Mouse (Mus musculus) embryonic facial prominence, embryonic 15.5 days (tissue): ENCODE results near the gene Thbs2. TPM values are rescaled to one million over a fixed set of nuclear protein-coding genes. Genes with fewer than 3 reads are reported as not detected.

ENCODE experiments used
- ATAC-seq: fragments of 200-750 bp; cut with Nextera tagmentation; 2 replicates; pipeline ENCODE4 v1.8.0; 2017; ENCODE audit warnings: low read depth, moderate TSS enrichment; ENCODE audit not compliant: insufficient number of reproducible peaks, low FRiP score, low TSS enrichment
- H3K27ac ChIP-seq: fragments of 300-500 bp; sonication (generic); replicated peaks from 2 replicates; pipeline ENCODE4 v1.5.1; 2015; ENCODE audit warnings: mild to moderate bottlenecking, inconsistent platforms
- H3K27me3 ChIP-seq: fragments of 300-500 bp; sonication (generic); 2 replicates; pipeline ENCODE4 v1.6.1; 2015; ENCODE audit warnings: inconsistent platforms
- H3K36me3 ChIP-seq: fragments of 300-500 bp; sonication (generic); 2 replicates; pipeline ENCODE4 v1.6.1; 2015; ENCODE audit warnings: mild to moderate bottlenecking, inconsistent platforms
- H3K4me1 ChIP-seq: fragments of 300-500 bp; sonication (generic); 2 replicates; pipeline ENCODE4 v1.6.1; 2015; ENCODE audit warnings: inconsistent platforms
- H3K4me2 ChIP-seq: fragments of 300-500 bp; sonication (generic); replicated peaks from 2 replicates; pipeline ENCODE4 v1.6.1; 2015; ENCODE audit warnings: mild to moderate bottlenecking, inconsistent platforms
- H3K4me3 ChIP-seq: fragments of 300-500 bp; sonication (generic); replicated peaks from 2 replicates; pipeline ENCODE4 v1.5.1; 2015; ENCODE audit warnings: mild to moderate bottlenecking, inconsistent platforms
- H3K9ac ChIP-seq: fragments of 300-500 bp; sonication (generic); 2 replicates; pipeline ENCODE4 v1.6.1; 2015; ENCODE audit warnings: inconsistent platforms
- H3K9me3 ChIP-seq: fragments of 300-500 bp; sonication (generic); replicated peaks from 2 replicates; pipeline ENCODE4 v1.6.1; 2016; ENCODE audit warnings: inconsistent platforms
- WGBS: fragments of 180-500 bp; shearing (Covaris S2); methylation state at CpG from one replicate; pipeline ENCODE4 v1.1.7; 2015; 5-methylcytosine and 5-hydroxymethylcytosine counted together
- polyA plus RNA-seq: library from polyadenylated mRNA; unstranded; fragments of >200 nt; fragmentation: Nextera tagmentation; extraction: Ambion mirVana; gene quantifications from 2 replicates; pipeline ENCODE4 v1.2.1, GENCODE M21; 2015

The Thbs2 gene
- polyA plus RNA-seq, result 72.0 and 86.0 TPM in 2 replicates

DNA sequence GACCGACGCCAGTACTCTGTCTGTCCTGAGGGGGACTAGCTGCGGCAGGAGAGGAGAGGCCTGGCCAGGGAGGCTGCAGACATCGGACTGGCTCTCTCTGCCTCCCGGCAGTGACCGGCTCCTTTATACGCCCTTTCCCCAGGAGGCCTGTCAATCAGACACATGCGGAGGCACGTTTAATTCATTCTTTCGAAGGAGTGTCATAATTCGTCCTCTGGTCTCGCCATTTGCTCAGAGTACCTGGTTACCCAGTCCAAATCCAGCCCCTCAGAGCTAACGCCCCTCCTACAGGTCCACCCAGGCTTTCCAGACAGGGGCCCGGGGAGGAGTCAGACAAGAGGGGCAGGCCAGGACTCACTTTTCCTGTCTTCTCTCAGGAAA is at the start of gene Thbs2:
Gene Thbs2 (minus strand): TSS at position 242 of the 381 bp plus-strand sequence.
- Histone ChIP-seq H3K4me2 (peak within 1 kb of the TSS; percentile 49), H3K36me3 (0 out of 2 replicates have a peak, but pooled peaks cover 9% of the 10 kb centered on the region), H3K9ac (peak within 1 kb of the TSS; percentile 21; the same call in 1 of the 2 replicates), H3K4me3 (peak within 1 kb of the TSS; percentile 47), H3K27ac (peak within 1 kb of the TSS; percentile 83), H3K4me1 (peaks cover 28% of the 10 kb centered on the region), H3K27me3 (no peaks in the 10 kb centered on the region), H3K9me3 (no peaks in the 10 kb centered on the region)
- ATAC-seq, result peak; percentile 91
- WGBS, result 2% methylated on average over 14 of the region's 14 CpGs

DNA sequence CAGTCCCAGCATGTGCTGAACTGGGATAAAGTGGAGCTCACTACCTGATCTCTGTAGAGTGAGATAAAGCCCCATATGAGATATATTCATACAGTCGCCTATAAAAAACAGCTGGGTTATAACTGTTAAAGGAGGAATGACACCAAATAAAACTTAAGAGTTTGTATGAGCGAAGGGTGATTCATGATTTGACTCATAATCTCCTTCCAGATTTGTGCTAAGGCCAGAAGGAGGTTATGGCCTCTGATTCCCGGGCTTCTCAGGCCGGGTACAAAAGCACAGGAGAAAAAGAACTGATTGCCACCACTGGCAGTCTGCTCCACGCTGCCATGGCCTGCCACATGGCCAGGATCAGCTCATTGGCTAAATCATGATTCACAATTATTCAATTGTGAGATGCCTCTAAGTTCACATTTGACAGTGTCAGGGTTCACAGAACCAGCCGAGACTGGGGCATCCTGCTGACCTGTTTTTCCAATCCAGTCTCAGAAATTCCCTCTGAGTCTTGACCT is 41.5 kb upstream of the Thbs2 start:
- WGBS, result 80% methylated on average over 6 of the region's 6 CpGs
- H3K4me1 ChIP-seq, result no peaks in the 10 kb centered on the region
- H3K27ac ChIP-seq, result no peak overlapping the region
- no peaks in the 10 kb centered on the region for H3K27me3 ChIP-seq
- no peak for ATAC-seq
- no peak overlapping the region for H3K9ac ChIP-seq
- no peaks in the 10 kb centered on the region for H3K36me3 ChIP-seq
- no peak overlapping the region for H3K4me2 ChIP-seq
- H3K9me3 ChIP-seq, result no peaks in the 10 kb centered on the region
- no peak overlapping the region for H3K4me3 ChIP-seq

DNA sequence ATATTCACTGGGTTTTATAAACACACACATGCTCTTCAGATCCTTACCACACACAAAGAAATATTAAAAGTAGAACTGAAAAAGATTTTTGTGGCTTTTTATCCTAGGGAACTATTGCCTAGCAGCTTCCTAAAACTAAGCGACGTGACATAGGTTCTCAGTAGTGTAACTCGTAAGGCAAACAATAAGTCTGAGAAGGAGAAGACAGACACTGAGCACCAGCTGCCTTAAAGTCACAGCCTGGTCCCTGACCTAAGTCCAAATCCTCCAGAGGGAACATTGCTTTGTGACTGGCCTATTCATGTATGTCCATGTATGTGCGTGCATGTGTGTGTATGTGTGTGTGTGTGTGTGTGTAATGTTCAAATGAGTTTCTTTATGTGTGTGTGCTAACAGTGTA is 40.3 kb upstream of the Thbs2 start:
- no peaks in the 10 kb centered on the region for H3K36me3 ChIP-seq
- H3K4me3 ChIP-seq, result no peak overlapping the region
- H3K4me1 ChIP-seq, result no peaks in the 10 kb centered on the region
- H3K27me3 ChIP-seq, result no peaks in the 10 kb centered on the region
- no peak overlapping the region for H3K27ac ChIP-seq
- no peak overlapping the region for H3K4me2 ChIP-seq
- no peaks in the 10 kb centered on the region for H3K9me3 ChIP-seq
- 56% methylated on average over 4 of the region's 4 CpGs for WGBS
- no peak for ATAC-seq
- H3K9ac ChIP-seq, result no peak overlapping the region

DNA sequence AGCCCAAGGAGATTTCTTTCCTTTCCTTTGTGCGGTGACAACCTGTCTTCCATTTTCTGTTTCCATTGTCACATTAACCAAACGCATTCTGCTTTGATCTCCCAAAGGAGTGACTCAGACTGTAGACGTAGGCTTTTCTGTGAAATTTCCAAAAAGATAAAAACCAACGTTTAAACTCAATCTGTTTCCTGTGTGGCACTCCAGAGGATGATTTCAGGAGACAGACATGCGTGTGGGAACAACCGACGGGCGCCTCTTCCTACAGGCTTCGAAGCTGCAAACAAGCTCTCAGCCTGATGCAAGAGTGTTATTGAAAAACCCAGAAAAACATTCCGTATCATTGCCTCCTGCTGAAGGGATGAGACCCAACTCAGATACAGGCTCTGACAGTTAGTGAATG is 39.9 kb upstream of the Thbs2 start:
- Histone ChIP-seq H3K4me1 (no peaks in the 10 kb centered on the region), H3K4me3 (no peak overlapping the region), H3K9me3 (no peaks in the 10 kb centered on the region), H3K27ac (no peak overlapping the region), H3K36me3 (no peaks in the 10 kb centered on the region), H3K9ac (no peak overlapping the region), H3K27me3 (no peaks in the 10 kb centered on the region), H3K4me2 (no peak overlapping the region)
- ATAC-seq, result no peak
- 48% methylated on average over 10 of the region's 10 CpGs for WGBS

DNA sequence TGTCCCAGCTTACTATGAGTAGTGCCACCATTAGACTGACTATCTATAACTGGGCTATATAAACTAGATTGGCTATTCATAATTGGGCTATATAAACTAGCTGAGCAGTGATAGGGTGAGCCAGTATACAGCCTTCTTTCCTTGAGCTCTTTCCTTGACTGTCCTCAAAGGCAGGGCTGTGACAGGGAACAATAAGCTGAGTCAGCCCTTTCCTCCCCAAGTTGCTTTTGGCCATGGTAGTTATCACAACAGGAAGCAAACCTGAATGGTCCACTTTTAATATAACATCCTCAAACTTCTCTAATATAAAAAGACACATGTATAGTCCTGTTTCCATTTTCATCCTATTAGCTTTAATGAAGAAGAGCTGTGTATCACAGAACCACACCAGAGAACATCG is 39.0 kb upstream of the Thbs2 start:
- H3K27ac ChIP-seq, result no peak overlapping the region
- H3K9ac ChIP-seq, result no peak overlapping the region
- no peaks in the 10 kb centered on the region for H3K27me3 ChIP-seq
- no peak overlapping the region for H3K4me3 ChIP-seq
- 51% methylated on average over 1 of the region's 1 CpGs for WGBS
- H3K9me3 ChIP-seq, result no peaks in the 10 kb centered on the region
- ATAC-seq, result no peak
- H3K36me3 ChIP-seq, result no peaks in the 10 kb centered on the region
- no peaks in the 10 kb centered on the region for H3K4me1 ChIP-seq
- H3K4me2 ChIP-seq, result no peak overlapping the region

DNA sequence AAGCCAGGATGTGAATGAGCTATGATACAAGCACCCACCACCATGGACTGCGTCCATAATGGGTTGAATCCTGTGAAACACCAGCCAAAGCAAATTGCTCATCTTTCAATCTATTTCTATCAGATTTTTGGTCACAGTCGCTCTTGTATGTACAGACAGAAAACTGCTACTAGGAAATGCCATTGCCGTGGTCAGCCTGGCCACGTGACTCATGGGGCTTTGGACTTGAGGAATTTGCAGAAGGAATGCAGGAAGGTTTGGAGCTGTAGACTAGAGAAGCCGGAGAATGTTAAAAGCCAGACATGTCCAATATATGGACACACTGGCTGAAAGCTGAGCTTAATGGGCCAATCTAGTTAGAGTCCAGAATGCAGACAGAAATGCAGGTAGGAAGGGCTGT is 36.6 kb upstream of the Thbs2 start:
- Histone ChIP-seq H3K4me1 (no peaks in the 10 kb centered on the region), H3K9me3 (no peaks in the 10 kb centered on the region), H3K9ac (no peak overlapping the region), H3K36me3 (no peaks in the 10 kb centered on the region), H3K27ac (no peak overlapping the region), H3K27me3 (no peaks in the 10 kb centered on the region), H3K4me3 (no peak overlapping the region), H3K4me2 (no peak overlapping the region)
- 64% methylated on average over 5 of the region's 5 CpGs for WGBS
- ATAC-seq, result no peak

DNA sequence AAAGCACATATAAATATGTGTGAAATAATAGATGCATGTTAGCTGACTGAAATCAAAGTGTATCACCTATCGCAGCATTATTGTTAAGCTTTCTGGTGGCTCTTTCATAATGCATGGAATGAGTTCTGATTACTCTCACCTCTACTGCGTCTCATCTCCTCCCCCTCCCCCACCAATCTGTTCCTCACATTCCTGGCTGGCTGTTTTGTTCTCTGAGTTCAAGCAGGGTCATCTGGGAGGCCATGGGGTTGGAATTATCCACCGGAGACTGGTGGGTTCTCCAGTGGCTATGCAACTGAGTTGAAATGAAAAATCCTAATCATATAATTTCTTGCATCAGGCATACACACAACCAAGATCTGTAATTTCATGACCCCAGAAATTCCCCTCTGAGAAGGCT is 33.4 kb upstream of the Thbs2 start:
- no peak overlapping the region for H3K4me2 ChIP-seq
- H3K9ac ChIP-seq, result no peak overlapping the region
- no peak overlapping the region for H3K4me3 ChIP-seq
- no peaks in the 10 kb centered on the region for H3K9me3 ChIP-seq
- no peaks in the 10 kb centered on the region for H3K4me1 ChIP-seq
- WGBS, result 30% methylated on average over 3 of the region's 3 CpGs
- ATAC-seq, result no peak
- H3K27ac ChIP-seq, result no peak overlapping the region
- no peaks in the 10 kb centered on the region for H3K27me3 ChIP-seq
- no peaks in the 10 kb centered on the region for H3K36me3 ChIP-seq

DNA sequence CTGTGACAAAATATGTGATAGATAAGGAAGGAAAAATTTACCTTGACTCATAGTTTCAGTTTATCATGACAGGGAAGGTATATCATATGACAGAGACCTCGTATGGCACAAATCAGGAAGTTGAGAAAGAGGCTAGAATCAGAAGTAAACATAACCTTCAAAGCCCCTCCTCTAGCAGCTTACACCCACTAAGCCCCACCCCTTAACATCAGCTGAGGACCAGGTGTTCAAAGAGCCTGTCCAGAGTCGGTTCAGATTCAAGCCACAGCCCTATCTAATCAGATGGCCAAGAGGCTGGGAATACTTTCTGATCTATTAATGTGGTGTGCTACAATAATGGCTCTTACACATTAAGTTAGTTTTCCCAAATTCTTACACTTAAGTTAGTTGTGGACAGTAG is 30.8 kb upstream of the Thbs2 start:
- 44% methylated on average over 2 of the region's 2 CpGs for WGBS

DNA sequence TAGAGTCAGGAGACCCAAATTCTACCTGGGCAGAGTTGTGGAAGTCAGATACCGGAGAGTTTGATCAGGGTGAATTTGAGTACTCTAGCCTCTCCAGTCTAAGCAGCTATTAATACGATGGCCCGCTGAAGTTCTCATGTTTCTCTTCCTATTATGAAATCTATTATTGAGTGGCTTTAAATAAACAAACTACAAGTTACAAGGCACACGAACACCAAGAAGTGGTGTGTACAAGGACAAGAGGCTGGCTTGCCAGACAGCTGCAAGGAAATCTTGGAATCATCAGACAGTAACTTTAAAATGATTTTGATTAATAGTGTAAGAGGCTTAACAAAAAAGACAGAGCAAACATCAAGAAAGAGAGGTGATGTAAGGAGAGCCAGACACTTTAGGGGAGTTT is 27.3 kb upstream of the Thbs2 start:
- H3K36me3 ChIP-seq, result no peaks in the 10 kb centered on the region
- no peaks in the 10 kb centered on the region for H3K9me3 ChIP-seq
- no peaks in the 10 kb centered on the region for H3K27me3 ChIP-seq
- H3K4me2 ChIP-seq, result no peak overlapping the region
- 74% methylated on average over 4 of the region's 4 CpGs for WGBS
- no peak overlapping the region for H3K4me3 ChIP-seq
- H3K27ac ChIP-seq, result no peak overlapping the region
- H3K9ac ChIP-seq, result no peak overlapping the region
- no peaks in the 10 kb centered on the region for H3K4me1 ChIP-seq
- no peak for ATAC-seq

More for the DNA sequence above, 30.8 kb upstream of the Thbs2 start:
- Histone ChIP-seq H3K4me3 (no peak overlapping the region), H3K4me1 (no peaks in the 10 kb centered on the region), H3K9ac (no peak overlapping the region), H3K9me3 (no peaks in the 10 kb centered on the region), H3K27me3 (no peaks in the 10 kb centered on the region), H3K36me3 (no peaks in the 10 kb centered on the region), H3K27ac (no peak overlapping the region), H3K4me2 (no peak overlapping the region)
- ATAC-seq, result no peak

DNA sequence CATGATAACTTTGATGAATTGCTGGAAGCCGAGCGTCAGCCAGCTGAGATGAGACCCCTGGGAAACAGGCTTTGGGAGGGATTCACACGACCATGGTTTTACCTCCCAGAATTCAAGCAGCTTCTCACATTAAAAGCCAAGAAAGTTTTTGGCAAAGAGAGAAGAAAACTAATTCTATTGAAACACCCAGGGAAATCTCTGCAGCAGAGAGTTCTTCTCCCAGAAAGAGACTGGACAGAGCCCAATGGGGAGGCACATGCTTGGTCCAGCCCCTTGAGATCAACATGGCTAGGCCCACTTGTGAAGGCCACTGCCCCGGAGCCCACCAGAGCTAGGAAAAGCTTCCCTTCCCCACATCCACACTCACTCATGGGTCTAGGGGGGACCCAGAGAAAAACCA is 26.9 kb upstream of the Thbs2 start:
- no peaks in the 10 kb centered on the region for H3K4me1 ChIP-seq
- no peaks in the 10 kb centered on the region for H3K27me3 ChIP-seq
- no peaks in the 10 kb centered on the region for H3K36me3 ChIP-seq
- H3K9ac ChIP-seq, result no peak overlapping the region
- no peaks in the 10 kb centered on the region for H3K9me3 ChIP-seq
- no peak overlapping the region for H3K27ac ChIP-seq
- ATAC-seq, result no peak
- H3K4me2 ChIP-seq, result no peak overlapping the region
- H3K4me3 ChIP-seq, result no peak overlapping the region
- WGBS, result 81% methylated on average over 4 of the region's 4 CpGs

DNA sequence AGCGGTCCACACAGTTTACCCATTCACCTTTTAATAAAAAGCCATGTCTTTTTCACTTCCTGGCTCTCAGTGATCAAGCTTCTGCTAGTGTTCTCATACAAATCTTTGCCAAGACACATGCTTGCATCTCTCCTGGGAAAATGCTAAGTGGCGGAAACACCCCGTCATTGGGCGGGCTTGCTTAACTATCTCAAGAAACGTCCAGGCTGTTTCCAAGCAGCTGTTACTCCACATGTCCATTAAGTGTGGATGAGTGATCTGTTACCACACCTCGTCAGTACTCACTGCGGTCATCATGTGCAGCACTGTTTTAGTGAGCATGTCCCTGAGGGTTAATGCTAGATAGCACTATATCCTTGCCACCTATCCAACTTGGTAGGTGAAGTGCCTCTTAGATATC is 26.2 kb upstream of the Thbs2 start:
- no peak overlapping the region for H3K4me2 ChIP-seq
- no peaks in the 10 kb centered on the region for H3K27me3 ChIP-seq
- no peak for ATAC-seq
- no peaks in the 10 kb centered on the region for H3K9me3 ChIP-seq
- H3K4me3 ChIP-seq, result no peak overlapping the region
- no peaks in the 10 kb centered on the region for H3K36me3 ChIP-seq
- no peak overlapping the region for H3K27ac ChIP-seq
- H3K9ac ChIP-seq, result no peak overlapping the region
- 70% methylated on average over 7 of the region's 7 CpGs for WGBS
- no peaks in the 10 kb centered on the region for H3K4me1 ChIP-seq

DNA sequence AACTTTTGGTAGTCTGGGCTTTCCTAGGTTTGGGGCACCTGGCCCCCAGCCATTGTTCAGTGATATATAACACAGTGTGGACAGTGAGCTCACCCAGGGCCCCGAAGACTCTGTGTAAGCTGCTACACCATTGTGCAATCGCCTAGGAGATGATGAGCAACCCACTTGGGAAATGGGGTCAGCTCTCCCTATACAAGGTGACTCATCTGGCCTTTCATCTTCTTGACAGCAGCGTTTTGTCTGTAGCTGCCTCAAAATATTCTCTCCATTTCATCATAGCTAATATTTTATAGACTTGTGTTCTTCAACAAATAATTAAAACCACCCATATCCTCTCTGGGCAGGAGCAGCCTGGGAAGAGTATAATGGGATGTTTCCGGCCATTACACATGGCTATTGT is 24.8 kb upstream of the Thbs2 start:
- H3K4me3 ChIP-seq, result no peak overlapping the region
- no peaks in the 10 kb centered on the region for H3K27me3 ChIP-seq
- H3K4me1 ChIP-seq, result no peaks in the 10 kb centered on the region
- ATAC-seq, result no peak
- no peaks in the 10 kb centered on the region for H3K36me3 ChIP-seq
- no peak overlapping the region for H3K27ac ChIP-seq
- H3K4me2 ChIP-seq, result no peak overlapping the region
- 58% methylated on average over 4 of the region's 4 CpGs for WGBS
- H3K9me3 ChIP-seq, result no peaks in the 10 kb centered on the region
- no peak overlapping the region for H3K9ac ChIP-seq
